Comparison of ENCODE assay signal across 18 mouse cellular contexts in genomic region chr12:9023031-9023430, GRCm38 (mm10). TPM values are rescaled to one million over a fixed set of nuclear protein-coding genes. Genes with fewer than 3 reads are reported as not detected.
A peak's percentile ranks its signal among the peaks of the same experiment; 100 is the strongest.
DNase-seq lines count a peak whose midpoint lies in the region; ATAC-seq and TF ChIP-seq lines count a peak whose summit lies in the region.
"Had no signal": no experiment of that assay in that cellular context is flagged by ENCODE, and none has a peak within 500 bp of the region (broad histone marks: within the 10 kb centered on the region; RNA-seq: fewer than 3 reads in every experiment).

No protein-coding gene starts in this region.

- no peak for DNase-seq in gastrocnemius, adult 2 months
- DNase-seq in gastrocnemius, postnatal 25 days, result no peak
- no peak for DNase-seq in liver, embryonic 14.5 days (ENCODE audit: low read depth in 3 of 3, low spot score in 3 of 3)
- DNase-seq in liver, embryonic 11.5 days (ENCODE audit: low spot score), result no peak
- peak; percentile 40 for DNase-seq in MEL (ENCODE audit: low read depth, low spot score)
- DNase-seq in yolk sac, embryonic 10.5 days (ENCODE audit: low spot score), result no peak
- DNase-seq: adrenal gland, postnatal 25 days; cerebellum, adult 18-20 months; lung, postnatal 14 days; right cerebral cortex, postnatal 25 days; thymus, postnatal 25 days had no signal

- TF ChIP-seq EP300 in liver, embryonic 14.5 days (IDR thresholded peaks at IDR 0.05; ENCODE audit: low read depth), result no peak
- TF ChIP-seq EP300 in MEL (IDR thresholded peaks at IDR 0.05; ENCODE audit: low read depth in 1 of 2, low read length in 2 of 2), result no peak

- no peak overlapping the region for H3K9ac ChIP-seq in liver, embryonic 14.5 days (replicated peaks)
- no peak overlapping the region for H3K9ac ChIP-seq in liver, embryonic 11.5 days (ENCODE audit: low read depth, low read length)
- no peak overlapping the region for H3K9ac ChIP-seq in MEL (ENCODE audit: control insufficient read depth, low read depth, low read length, poor library complexity, severe bottlenecking)
- no peak overlapping the region for H3K9ac ChIP-seq in hindbrain, embryonic 13.5 days
- H3K9ac ChIP-seq: heart, embryonic 15.5 days; limb, embryonic 15.5 days; neural tube, embryonic 15.5 days had no signal

- H3K27me3 ChIP-seq in liver, embryonic 14.5 days (ENCODE audit: control insufficient read depth, insufficient read depth, low read length), result no peaks in the 10 kb centered on the region
- no peaks in the 10 kb centered on the region for H3K27me3 ChIP-seq in liver, embryonic 11.5 days (replicated peaks; ENCODE audit: control insufficient read depth, insufficient read depth, low read length)
- no peaks in the 10 kb centered on the region for H3K27me3 ChIP-seq in MEL (ENCODE audit: control insufficient read depth in 1 of 2, insufficient read depth in 2 of 2, low read length in 2 of 2)
- no peaks in the 10 kb centered on the region for H3K27me3 ChIP-seq in hindbrain, embryonic 13.5 days
- H3K27me3 ChIP-seq: heart, embryonic 15.5 days; limb, embryonic 15.5 days; neural tube, embryonic 15.5 days had no signal

- H3K4me1 ChIP-seq in liver, embryonic 14.5 days (replicated peaks; ENCODE audit: control insufficient read depth in 2 of 2, insufficient read depth in 2 of 2, low read length in 1 of 2), result no peaks in the 10 kb centered on the region
- H3K4me1 ChIP-seq in liver, embryonic 11.5 days (replicated peaks; ENCODE audit: control insufficient read depth, insufficient read depth, low read length), result no peaks in the 10 kb centered on the region
- no peaks in the 10 kb centered on the region for H3K4me1 ChIP-seq in MEL (ENCODE audit: control insufficient read depth in 1 of 2, insufficient read depth in 2 of 2, low read length in 2 of 2)
- peaks cover 6% of the 10 kb centered on the region for H3K4me1 ChIP-seq in embryonic fibroblast, embryonic 13.5 days (ENCODE audit: control insufficient read depth, insufficient read depth, low read length)
- H3K4me1 ChIP-seq in hindbrain, embryonic 13.5 days (replicated peaks), result no peaks in the 10 kb centered on the region
- H3K4me1 ChIP-seq: heart, embryonic 15.5 days; limb, embryonic 15.5 days; neural tube, embryonic 15.5 days had no signal

- peak; percentile 27 for TF ChIP-seq CTCF in gastrocnemius, adult 2 months (IDR thresholded peaks at IDR 0.05)
- TF ChIP-seq CTCF in liver, embryonic 14.5 days (IDR thresholded peaks at IDR 0.05; ENCODE audit: low read depth), result peak; percentile 28; the same call in 1 of the 2 replicates
- peak; percentile 19 to 58 (median 49) for TF ChIP-seq CTCF in MEL (IDR thresholded peaks at IDR 0.05 in 2 of 3, conservative IDR thresholded peaks at IDR 0.05 in 1 of 3; ENCODE audit: control insufficient read depth in 1 of 3, insufficient read depth in 1 of 3, low read depth in 2 of 3, low read length in 3 of 3, poor library complexity in 1 of 3, severe bottlenecking in 1 of 3)
- peak; percentile 7; the same call in 1 of the 2 replicates for TF ChIP-seq CTCF in embryonic fibroblast, embryonic 13.5 days (IDR thresholded peaks at IDR 0.05; ENCODE audit: borderline replicate concordance, insufficient read depth, low read length)

- H3K27ac ChIP-seq in gastrocnemius, adult 2 months, result no peak overlapping the region
- no peak overlapping the region for H3K27ac ChIP-seq in liver, embryonic 14.5 days
- H3K27ac ChIP-seq in liver, embryonic 11.5 days (ENCODE audit: low read depth, low read length), result no peak overlapping the region
- no peak overlapping the region for H3K27ac ChIP-seq in MEL (ENCODE audit: control insufficient read depth, low read depth, low read length)
- H3K27ac ChIP-seq in embryonic fibroblast, embryonic 13.5 days (ENCODE audit: insufficient read depth, low read length), result no peak overlapping the region
- no peak overlapping the region for H3K27ac ChIP-seq in hindbrain, embryonic 13.5 days
- H3K27ac ChIP-seq: heart, embryonic 15.5 days; limb, embryonic 15.5 days; neural tube, embryonic 15.5 days had no signal

- no peak overlapping the region for H3K4me2 ChIP-seq in liver, embryonic 14.5 days (ENCODE audit: low read depth)
- no peak overlapping the region for H3K4me2 ChIP-seq in liver, embryonic 11.5 days
- H3K4me2 ChIP-seq in hindbrain, embryonic 13.5 days, result no peak overlapping the region
- H3K4me2 ChIP-seq: heart, embryonic 15.5 days; limb, embryonic 15.5 days; neural tube, embryonic 15.5 days had no signal

- 49% methylated on average over 4 of the region's 4 CpGs for WGBS in liver, embryonic 14.5 days (ENCODE audit: insufficient replicate concordance)
- WGBS in liver, embryonic 11.5 days, result 57% methylated on average over 4 of the region's 4 CpGs
- WGBS in hindbrain, embryonic 13.5 days, result 69% methylated on average over 4 of the region's 4 CpGs

- ATAC-seq in liver, embryonic 14.5 days (ENCODE audit: insufficient read depth), result no peak
- no peak for ATAC-seq in liver, embryonic 11.5 days (replicated peaks; ENCODE audit: low FRiP score)
- no peak for ATAC-seq in hindbrain, embryonic 13.5 days (ENCODE audit: low FRiP score)
- ATAC-seq: intestine, embryonic 16.5 days; midbrain, embryonic 16.5 days had no signal

- no peak overlapping the region for H3K4me3 ChIP-seq in gastrocnemius, adult 2 months
- H3K4me3 ChIP-seq in liver, embryonic 14.5 days (ENCODE audit: insufficient read depth in 1 of 2, low read depth in 2 of 2, low read length in 2 of 2), result no peak overlapping the region
- H3K4me3 ChIP-seq in liver, embryonic 11.5 days (ENCODE audit: low read depth, low read length), result no peak overlapping the region
- H3K4me3 ChIP-seq in MEL (ENCODE audit: control insufficient read depth in 1 of 2, insufficient read depth in 1 of 2, low read depth in 2 of 2, low read length in 2 of 2), result no peak overlapping the region
- H3K4me3 ChIP-seq in embryonic fibroblast, embryonic 13.5 days (ENCODE audit: insufficient read depth, low read length), result no peak overlapping the region
- H3K4me3 ChIP-seq in hindbrain, embryonic 13.5 days, result no peak overlapping the region
- H3K4me3 ChIP-seq: heart, embryonic 15.5 days; limb, embryonic 15.5 days; neural tube, embryonic 15.5 days had no signal

- no peaks in the 10 kb centered on the region for H3K79me2 ChIP-seq in MEL (ENCODE audit: control insufficient read depth, insufficient read depth, low read length, poor library complexity)

- H3K9me3 ChIP-seq in liver, embryonic 14.5 days (ENCODE audit: control insufficient read depth, low read length), result no peaks in the 10 kb centered on the region
- no peaks in the 10 kb centered on the region for H3K9me3 ChIP-seq in liver, embryonic 11.5 days (ENCODE audit: control insufficient read depth, low read length)
- H3K9me3 ChIP-seq in MEL (replicated peaks; ENCODE audit: insufficient read depth, low read length), result no peaks in the 10 kb centered on the region
- H3K9me3 ChIP-seq in hindbrain, embryonic 13.5 days, result no peaks in the 10 kb centered on the region
- H3K9me3 ChIP-seq: heart, embryonic 15.5 days; limb, embryonic 15.5 days; neural tube, embryonic 15.5 days had no signal

- intact Hi-C loops in gastrocnemius, adult 2 months (cut with DNase I), result no loop called here

- no peak for TF ChIP-seq POLR2A in MEL (IDR thresholded peaks at IDR 0.05; ENCODE audit: control insufficient read depth in 1 of 2, insufficient read depth in 1 of 2, low read depth in 1 of 2, low read length in 2 of 2, poor library complexity in 1 of 2)
- TF ChIP-seq POLR2A in embryonic fibroblast, embryonic 13.5 days (IDR thresholded peaks at IDR 0.05; ENCODE audit: low read depth, low read length), result no peak

- H3K36me3 ChIP-seq in liver, embryonic 14.5 days (replicated peaks; ENCODE audit: control insufficient read depth, insufficient read depth, low read depth), result no peaks in the 10 kb centered on the region
- no peaks in the 10 kb centered on the region for H3K36me3 ChIP-seq in liver, embryonic 11.5 days (ENCODE audit: control insufficient read depth, insufficient read depth, low read length)
- no peaks in the 10 kb centered on the region for H3K36me3 ChIP-seq in MEL (ENCODE audit: control insufficient read depth in 1 of 2, insufficient read depth in 2 of 2, low read length in 2 of 2)
- peaks cover 26% of the 10 kb centered on the region for H3K36me3 ChIP-seq in hindbrain, embryonic 13.5 days
- H3K36me3 ChIP-seq: heart, embryonic 15.5 days had no signal

- TF ChIP-seq RAD21 in MEL (IDR thresholded peaks at IDR 0.05; ENCODE audit: low read depth, low read length), result peak; percentile 66

TF ChIP-seq in MEL, 35 proteins besides CTCF, POLR2A, EP300 and RAD21:
- peak; percentile 42 for TF ChIP-seq SMC3 (IDR thresholded peaks at IDR 0.05; ENCODE audit: low read depth, low read length)
- no peak for TF ChIP-seq POLR2AphosphoS5 (IDR thresholded peaks at IDR 0.05; ENCODE audit: borderline replicate concordance, low read depth, low read length)

RNA-seq across cellular contexts. Expression of gene Ttc32, which starts 6.8 kb away (rescaled TPM):
- 10 to 100 TPM; 25.2 to 27.6 TPM for total RNA-seq in gastrocnemius, adult 2 months (2021)
- total RNA-seq in gastrocnemius, postnatal 25 days (2021), result 10 to 100 TPM; 16.5 to 19.8 TPM
- 3.7 and 6.0 TPM in 2 replicates for polyA plus RNA-seq in liver, embryonic 14.5 days (2012; rRNA removed)
- 13.9 and 14.1 TPM in 2 replicates for polyA plus RNA-seq in liver, embryonic 14.5 days (2014; fragmentation: Nextera tagmentation; extraction: Ambion mirVana)
- polyA plus RNA-seq in liver, embryonic 11.5 days (2014; fragmentation: Nextera tagmentation; extraction: Ambion mirVana), result 22.2 and 24.2 TPM in 2 replicates
- total RNA-seq in MEL (2012; rRNA removed), result 6.7 and 7.3 TPM in 2 replicates
- 1 to 10 TPM in 1 of 2 experiments, not detected in 1; 7.4 TPM for polyA plus RNA-seq in MEL (2012; ENCODE audit: insufficient read depth in 1 of 2, insufficient read length in 2 of 2, low read depth in 1 of 2, low replicate concordance in 2 of 2, missing spikeins in 1 of 2)
- polyA plus RNA-seq in embryonic fibroblast, embryonic 13.5 days (2011; ENCODE audit: insufficient read length, low read depth, missing spikeins), result 4.2 and 6.5 TPM in 2 replicates
- polyA plus RNA-seq in hindbrain, embryonic 13.5 days (2015; fragmentation: Nextera tagmentation; extraction: Ambion mirVana), result 11.3 and 13.5 TPM in 2 replicates

RNA-seq across cellular contexts. Expression of gene Wdr35, which starts 49.3 kb away (rescaled TPM):
- 10 to 100 TPM in 1 of 2 experiments, 1 to 10 TPM in 1; 8.8 to 11.8 TPM for total RNA-seq in gastrocnemius, adult 2 months (2021)
- total RNA-seq in gastrocnemius, postnatal 25 days (2021), result 1 to 10 TPM; 9.2 to 9.7 TPM
- polyA plus RNA-seq in liver, embryonic 14.5 days (2012; rRNA removed), result 0.31 and 0.63 TPM in 2 replicates
- 1.4 and 2.0 TPM in 2 replicates for polyA plus RNA-seq in liver, embryonic 14.5 days (2014; fragmentation: Nextera tagmentation; extraction: Ambion mirVana)
- polyA plus RNA-seq in liver, embryonic 11.5 days (2014; fragmentation: Nextera tagmentation; extraction: Ambion mirVana), result 3.9 and 6.5 TPM in 2 replicates
- 5.1 and 5.7 TPM in 2 replicates for total RNA-seq in MEL (2012; rRNA removed)
- 1 to 10 TPM in 1 of 2 experiments, not detected in 1; 5.9 TPM for polyA plus RNA-seq in MEL (2012; ENCODE audit: insufficient read depth in 1 of 2, insufficient read length in 2 of 2, low read depth in 1 of 2, low replicate concordance in 2 of 2, missing spikeins in 1 of 2)
- 31.9 and 33.4 TPM in 2 replicates for polyA plus RNA-seq in embryonic fibroblast, embryonic 13.5 days (2011; ENCODE audit: insufficient read length, low read depth, missing spikeins)
- polyA plus RNA-seq in hindbrain, embryonic 13.5 days (2015; fragmentation: Nextera tagmentation; extraction: Ambion mirVana), result 19.4 and 20.5 TPM in 2 replicates
